Mouse (Mus musculus): Measurements from ENCODE around the gene Rere. TPM values are rescaled to one million over a fixed set of nuclear protein-coding genes. Genes with fewer than 3 reads are reported as not detected.

The Rere gene
- polyA plus RNA-seq, 1 experiment, result 58.8 TPM

GRCm38 (mm10) chr4:150382504-150382903 is 101.1 kb downstream of the Rere start:
- no peak overlapping the region for H3K4me3 ChIP-seq (ENCODE audit: insufficient read depth, low read depth, low read length)
- H3K4me1 ChIP-seq (ENCODE audit: control insufficient read depth, insufficient read depth, low read length), result peaks cover 16% of the 10 kb centered on the region; the same call in 1 of the 2 replicates
- no peak for DNase-seq
- H3K27me3 ChIP-seq (replicated peaks; ENCODE audit: control insufficient read depth, insufficient read depth, low read length), result no peaks in the 10 kb centered on the region
- no peak overlapping the region for H3K27ac ChIP-seq (ENCODE audit: insufficient read depth, low read depth, low read length)
- TF ChIP-seq POLR2A (IDR thresholded peaks at IDR 0.05; ENCODE audit: low read depth, low read length), result no peak
- no peak for TF ChIP-seq CTCF (conservative IDR thresholded peaks at IDR 0.05; ENCODE audit: insufficient read depth, insufficient read length, low read depth, low read length)
- H3K36me3 ChIP-seq (ENCODE audit: control insufficient read depth, insufficient read depth, low read length), result no peaks in the 10 kb centered on the region
- 75% methylated on average over 3 of the region's 3 CpGs for WGBS

- peaks cover 13% of the 10 kb centered on the region; the same call in 1 of the 2 replicates for H3K4me1 ChIP-seq (ENCODE audit: control insufficient read depth, insufficient read depth, low read length)
- H3K36me3 ChIP-seq (ENCODE audit: control insufficient read depth, insufficient read depth, low read length), result no peaks in the 10 kb centered on the region
- TF ChIP-seq POLR2A (IDR thresholded peaks at IDR 0.05; ENCODE audit: low read depth, low read length) (no peak), CTCF (conservative IDR thresholded peaks at IDR 0.05; ENCODE audit: insufficient read depth, insufficient read length, low read depth, low read length) (no peak)
- H3K27ac ChIP-seq (ENCODE audit: insufficient read depth, low read depth, low read length), result no peak overlapping the region
- no peaks in the 10 kb centered on the region for H3K27me3 ChIP-seq (replicated peaks; ENCODE audit: control insufficient read depth, insufficient read depth, low read length)
- no peak for DNase-seq
- 77% methylated on average over 8 of the region's 8 CpGs for WGBS
- H3K4me3 ChIP-seq (ENCODE audit: insufficient read depth, low read depth, low read length), result no peak overlapping the region
Measured at GRCm38 (mm10) chr4:150384405-150384804, 103.0 kb downstream of the Rere start.

GRCm38 (mm10) chr4:150384899-150385298 is 103.5 kb downstream of the Rere start:
- 69% methylated on average over 3 of the region's 3 CpGs for WGBS
- H3K4me1 ChIP-seq (ENCODE audit: control insufficient read depth, insufficient read depth, low read length), result peaks cover 12% of the 10 kb centered on the region; the same call in 1 of the 2 replicates
- H3K4me3 ChIP-seq (ENCODE audit: insufficient read depth, low read depth, low read length), result no peak overlapping the region
- no peaks in the 10 kb centered on the region for H3K36me3 ChIP-seq (ENCODE audit: control insufficient read depth, insufficient read depth, low read length)
- TF ChIP-seq CTCF (conservative IDR thresholded peaks at IDR 0.05; ENCODE audit: insufficient read depth, insufficient read length, low read depth, low read length) (no peak), POLR2A (IDR thresholded peaks at IDR 0.05; ENCODE audit: low read depth, low read length) (no peak)
- H3K27ac ChIP-seq (ENCODE audit: insufficient read depth, low read depth, low read length), result no peak overlapping the region
- no peak for DNase-seq
- H3K27me3 ChIP-seq (replicated peaks; ENCODE audit: control insufficient read depth, insufficient read depth, low read length), result no peaks in the 10 kb centered on the region

- Histone ChIP-seq H3K27ac (ENCODE audit: insufficient read depth, low read depth, low read length) (no peak overlapping the region), H3K36me3 (ENCODE audit: control insufficient read depth, insufficient read depth, low read length) (no peaks in the 10 kb centered on the region), H3K4me1 (ENCODE audit: control insufficient read depth, insufficient read depth, low read length) (peaks cover 19% of the 10 kb centered on the region), H3K4me3 (ENCODE audit: insufficient read depth, low read depth, low read length) (no peak overlapping the region), H3K27me3 (replicated peaks; ENCODE audit: control insufficient read depth, insufficient read depth, low read length) (no peaks in the 10 kb centered on the region)
- no peak for DNase-seq
- WGBS, result 72% methylated on average over 3 of the region's 3 CpGs
- TF ChIP-seq CTCF (conservative IDR thresholded peaks at IDR 0.05; ENCODE audit: insufficient read depth, insufficient read length, low read depth, low read length) (no peak), POLR2A (IDR thresholded peaks at IDR 0.05; ENCODE audit: low read depth, low read length) (no peak)
Measured at GRCm38 (mm10) chr4:150388518-150388917, 107.1 kb downstream of the Rere start.

GRCm38 (mm10) chr4:150393607-150394006 is 112.2 kb downstream of the Rere start:
- Histone ChIP-seq H3K27me3 (replicated peaks; ENCODE audit: control insufficient read depth, insufficient read depth, low read length) (no peaks in the 10 kb centered on the region), H3K4me3 (ENCODE audit: insufficient read depth, low read depth, low read length) (no peak overlapping the region), H3K4me1 (ENCODE audit: control insufficient read depth, insufficient read depth, low read length) (peaks cover 56% of the 10 kb centered on the region), H3K36me3 (ENCODE audit: control insufficient read depth, insufficient read depth, low read length) (no peaks in the 10 kb centered on the region), H3K27ac (ENCODE audit: insufficient read depth, low read depth, low read length) (peak overlapping the region; percentile 21)
- TF ChIP-seq POLR2A (IDR thresholded peaks at IDR 0.05; ENCODE audit: low read depth, low read length) (no peak), CTCF (conservative IDR thresholded peaks at IDR 0.05; ENCODE audit: insufficient read depth, insufficient read length, low read depth, low read length) (no peak)
- 46% methylated on average over 8 of the region's 8 CpGs for WGBS
- no peak for DNase-seq

GRCm38 (mm10) chr4:150394091-150394490 is 112.6 kb downstream of the Rere start:
- TF ChIP-seq POLR2A (IDR thresholded peaks at IDR 0.05; ENCODE audit: low read depth, low read length) (no peak), CTCF (conservative IDR thresholded peaks at IDR 0.05; ENCODE audit: insufficient read depth, insufficient read length, low read depth, low read length) (no peak)
- peaks cover 56% of the 10 kb centered on the region for H3K4me1 ChIP-seq (ENCODE audit: control insufficient read depth, insufficient read depth, low read length)
- no peaks in the 10 kb centered on the region for H3K27me3 ChIP-seq (replicated peaks; ENCODE audit: control insufficient read depth, insufficient read depth, low read length)
- WGBS, result 54% methylated on average over 4 of the region's 4 CpGs
- H3K27ac ChIP-seq (ENCODE audit: insufficient read depth, low read depth, low read length), result no peak overlapping the region
- peak; percentile 59 for DNase-seq
- no peak overlapping the region for H3K4me3 ChIP-seq (ENCODE audit: insufficient read depth, low read depth, low read length)
- H3K36me3 ChIP-seq (ENCODE audit: control insufficient read depth, insufficient read depth, low read length), result no peaks in the 10 kb centered on the region

- DNase-seq, result peak; percentile 69
- peaks cover 56% of the 10 kb centered on the region for H3K4me1 ChIP-seq (ENCODE audit: control insufficient read depth, insufficient read depth, low read length)
Measured at GRCm38 (mm10) chr4:150396339-150396738, 114.9 kb downstream of the Rere start.

More at GRCm38 (mm10) chr4:150396339-150396738, 114.9 kb downstream of the Rere start:
- TF ChIP-seq CTCF (conservative IDR thresholded peaks at IDR 0.05; ENCODE audit: insufficient read depth, insufficient read length, low read depth, low read length), result no peak
- TF ChIP-seq POLR2A (IDR thresholded peaks at IDR 0.05; ENCODE audit: low read depth, low read length), result no peak
- peak overlapping the region; percentile 74 for H3K27ac ChIP-seq (ENCODE audit: insufficient read depth, low read depth, low read length)
- no peaks in the 10 kb centered on the region for H3K27me3 ChIP-seq (replicated peaks; ENCODE audit: control insufficient read depth, insufficient read depth, low read length)
- H3K36me3 ChIP-seq (ENCODE audit: control insufficient read depth, insufficient read depth, low read length), result no peaks in the 10 kb centered on the region
- H3K4me3 ChIP-seq (ENCODE audit: insufficient read depth, low read depth, low read length), result no peak overlapping the region
